Mouse (Mus musculus) Muller cell, postnatal 12 days (primary cell): ENCODE data around the gene Epb41l4b.
A peak's percentile ranks its signal among the peaks of the same experiment; 100 is the strongest.

ENCODE experiments used
- DNase-seq: peaks from one replicate; pipeline ENCODE4 v3.0.0-alpha.2; 2015; ENCODE audit errors: inconsistent ontology term

Gene Epb41l4b

GRCm38 (mm10) chr4:57143026-57143937, at the start of gene Epb41l4b:
Epb41l4b (minus strand) TSS chr4:57143437.
- DNase-seq: peak; percentile 77

GRCm38 (mm10) chr4:57191543-57192283, 48.5 kb upstream of the Epb41l4b start:
- DNase-seq: no peak

- no peak for DNase-seq
Measured at GRCm38 (mm10) chr4:57189881-57190280, 46.6 kb upstream of the Epb41l4b start.

- DNase-seq: no peak
Measured at GRCm38 (mm10) chr4:57186035-57186434, 42.8 kb upstream of the Epb41l4b start.

GRCm38 (mm10) chr4:57185462-57185861, 42.2 kb upstream of the Epb41l4b start:
- DNase-seq: no peak

GRCm38 (mm10) chr4:57183493-57183892, 40.3 kb upstream of the Epb41l4b start:
- no peak for DNase-seq

GRCm38 (mm10) chr4:57181538-57181937, 38.3 kb upstream of the Epb41l4b start:
- no peak for DNase-seq

GRCm38 (mm10) chr4:57178881-57179280, 35.6 kb upstream of the Epb41l4b start:
- DNase-seq: no peak

GRCm38 (mm10) chr4:57175329-57175728, 32.1 kb upstream of the Epb41l4b start:
- DNase-seq: no peak

GRCm38 (mm10) chr4:57172861-57173260, 29.6 kb upstream of the Epb41l4b start:
- peak; percentile 9 for DNase-seq

- DNase-seq: peak; percentile 95
Measured at GRCm38 (mm10) chr4:57171817-57172216, 28.6 kb upstream of the Epb41l4b start.

- no peak for DNase-seq
Measured at GRCm38 (mm10) chr4:57168680-57169079, 25.4 kb upstream of the Epb41l4b start.

GRCm38 (mm10) chr4:57168277-57168676, 25.0 kb upstream of the Epb41l4b start:
- no peak for DNase-seq

- DNase-seq: peak; percentile 75
Measured at GRCm38 (mm10) chr4:57166922-57167870, 24.0 kb upstream of the Epb41l4b start.

- no peak for DNase-seq
Measured at GRCm38 (mm10) chr4:57165654-57166053, 22.4 kb upstream of the Epb41l4b start.

GRCm38 (mm10) chr4:57164578-57165210, 21.5 kb upstream of the Epb41l4b start:
- no peak for DNase-seq

- peak; percentile 73 for DNase-seq
Measured at GRCm38 (mm10) chr4:57162789-57163722, 19.8 kb upstream of the Epb41l4b start.

- DNase-seq: no peak
Measured at GRCm38 (mm10) chr4:57160571-57160970, 17.3 kb upstream of the Epb41l4b start.

GRCm38 (mm10) chr4:57156549-57157169, 13.4 kb upstream of the Epb41l4b start:
- DNase-seq: no peak
